Mouse (Mus musculus): ENCODE results near the gene Zp1. TPM values are rescaled to one million over a fixed set of nuclear protein-coding genes. Genes with fewer than 3 reads are reported as not detected.

Gene Zp1
- polyA plus RNA-seq, 2 experiments: not detected

DNA sequence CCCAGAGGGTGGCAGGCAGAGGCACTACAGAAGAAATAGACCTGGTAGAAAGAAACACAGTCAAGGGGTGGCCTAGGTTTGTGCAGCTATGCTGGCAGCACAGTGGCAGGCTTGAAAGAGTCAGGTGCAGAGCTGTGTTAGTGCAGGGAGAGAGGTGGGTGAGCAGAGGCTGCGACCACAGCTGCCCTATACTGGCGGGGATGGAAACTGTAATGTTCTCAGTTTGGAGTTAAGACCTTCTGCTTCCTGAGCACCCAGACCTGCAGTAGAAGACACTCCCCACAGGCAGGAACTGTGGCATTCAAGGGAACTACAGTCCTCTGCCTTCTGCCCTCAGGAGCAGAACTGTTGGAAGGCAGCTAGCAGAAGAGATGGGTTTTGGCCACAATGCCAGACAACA lies 5.6 kb downstream of the Zp1 start:
- H3K9ac ChIP-seq (ENCODE audit: low read depth, low read length, severe bottlenecking): no peak overlapping the region
- H3K27me3 ChIP-seq (ENCODE audit: control insufficient read depth, insufficient read depth, low read length): no peaks in the 10 kb centered on the region

DNA sequence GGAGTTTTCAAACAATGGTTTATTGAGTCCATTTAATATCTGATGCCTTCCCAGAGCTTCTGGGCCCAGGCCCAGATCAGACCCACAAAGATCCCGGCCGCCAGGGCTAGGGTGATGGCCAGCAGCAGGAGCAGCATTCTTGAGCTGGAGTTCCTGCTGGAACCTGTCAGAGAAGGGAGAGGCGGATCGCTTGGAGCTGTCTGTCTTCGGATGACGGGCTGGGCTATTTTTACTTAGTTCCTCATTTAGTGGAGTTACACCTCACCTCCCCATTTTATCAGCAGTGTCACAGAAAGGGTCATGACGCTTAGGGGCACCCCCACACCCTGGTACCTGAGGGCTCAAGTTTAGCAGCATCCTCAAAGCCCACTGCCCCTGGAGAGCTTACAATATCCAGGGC lies 6.1 kb downstream of the Zp1 start:
- Histone ChIP-seq H3K4me2 (replicated peaks; ENCODE audit: low read depth, low read length, severe bottlenecking) (no peak overlapping the region), H3K4me3 (replicated peaks; ENCODE audit: low read length) (no peak overlapping the region), H3K27ac (replicated peaks; ENCODE audit: low read depth, low read length) (no peak overlapping the region), H3K9ac (ENCODE audit: low read depth, low read length, severe bottlenecking) (no peak overlapping the region), H3K27me3 (ENCODE audit: control insufficient read depth, insufficient read depth, low read length) (no peaks in the 10 kb centered on the region), H3K9me3 (ENCODE audit: control insufficient read depth, low read length) (no peaks in the 10 kb centered on the region), H3K4me1 (ENCODE audit: control insufficient read depth, insufficient read depth, low read length) (peaks cover 7% of the 10 kb centered on the region), H3K36me3 (ENCODE audit: control insufficient read depth, insufficient read depth, low read length) (no peaks in the 10 kb centered on the region)
- no peak for TF ChIP-seq POLR2A (IDR thresholded peaks at IDR 0.05; ENCODE audit: borderline replicate concordance, extremely low read depth, insufficient read depth, insufficient read length)
- WGBS: 62% methylated on average over 7 of the region's 7 CpGs
- DNase-seq (ENCODE audit: low spot score) (no peak), ATAC-seq (ENCODE audit: low FRiP score, low read depth) (no peak)

More for the DNA sequence above, 5.6 kb downstream of the Zp1 start:
- no peak overlapping the region for H3K4me2 ChIP-seq (replicated peaks; ENCODE audit: low read depth, low read length, severe bottlenecking)
- no peaks in the 10 kb centered on the region for H3K36me3 ChIP-seq (ENCODE audit: control insufficient read depth, insufficient read depth, low read length)
- WGBS: 38% methylated on average over 2 of the region's 2 CpGs
- peaks cover 4% of the 10 kb centered on the region; the same call in 1 of the 2 replicates for H3K4me1 ChIP-seq (ENCODE audit: control insufficient read depth, insufficient read depth, low read length)
- DNase-seq (ENCODE audit: low spot score) (no peak), ATAC-seq (ENCODE audit: low FRiP score, low read depth) (no peak)
- TF ChIP-seq POLR2A (IDR thresholded peaks at IDR 0.05; ENCODE audit: borderline replicate concordance, extremely low read depth, insufficient read depth, insufficient read length): no peak
- no peak overlapping the region for H3K4me3 ChIP-seq (replicated peaks; ENCODE audit: low read length)
- H3K27ac ChIP-seq (replicated peaks; ENCODE audit: low read depth, low read length): no peak overlapping the region
- H3K9me3 ChIP-seq (ENCODE audit: control insufficient read depth, low read length): no peaks in the 10 kb centered on the region

DNA sequence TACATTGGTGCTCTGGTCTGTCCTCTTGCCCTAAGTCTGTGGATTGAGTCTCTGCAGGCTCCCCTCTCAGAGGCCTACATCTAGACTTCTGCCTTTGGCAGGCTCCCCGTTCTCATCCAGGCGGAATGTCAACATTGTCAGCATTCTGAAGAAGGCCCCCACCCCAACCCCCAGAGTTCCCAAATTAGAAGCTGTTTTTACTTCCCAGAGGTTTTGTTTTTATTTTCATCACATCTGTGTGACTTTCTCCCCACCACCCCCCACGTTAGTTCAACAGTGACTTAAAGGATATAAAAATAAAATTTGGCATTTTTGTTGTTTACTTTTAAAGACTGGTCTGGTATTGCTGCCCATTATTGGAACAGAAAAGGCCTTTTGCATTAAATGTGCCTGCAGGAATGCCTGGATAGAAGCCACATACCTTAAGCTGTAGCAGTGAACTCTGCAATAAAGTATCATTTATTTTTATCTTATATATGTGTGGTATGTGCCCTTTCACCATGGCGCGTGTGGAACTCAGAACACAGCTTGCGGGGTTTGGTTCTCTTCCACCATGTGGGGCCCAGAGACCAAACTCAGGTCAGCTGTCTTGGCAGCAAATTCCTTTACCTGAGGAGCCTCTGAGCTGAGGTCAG lies 11.2 kb downstream of the Zp1 start:
- 49% methylated on average over 6 of the region's 6 CpGs for WGBS

DNA sequence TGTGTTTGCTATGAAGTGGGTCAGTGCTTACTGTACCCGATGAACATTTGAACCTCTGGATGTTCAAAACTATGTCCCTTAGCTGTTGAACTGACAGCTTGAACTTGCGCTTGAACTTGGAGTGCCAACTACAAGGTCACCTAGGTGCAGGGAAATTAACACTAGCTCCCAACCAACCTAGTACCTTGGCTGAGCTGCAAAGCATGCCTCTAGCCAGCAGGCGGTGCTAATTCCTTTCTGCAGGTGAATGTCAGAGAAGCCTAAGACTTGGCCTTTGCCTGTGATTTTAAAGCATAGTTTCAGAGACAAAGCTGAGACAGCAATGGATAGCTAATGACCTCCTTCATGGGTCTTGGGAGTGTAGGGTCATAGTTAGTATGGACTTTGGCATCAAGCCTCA lies 12.5 kb downstream of the Zp1 start:
- H3K36me3 ChIP-seq (ENCODE audit: control insufficient read depth, insufficient read depth, low read length): peaks cover 51% of the 10 kb centered on the region
- no peak for TF ChIP-seq POLR2A (IDR thresholded peaks at IDR 0.05; ENCODE audit: borderline replicate concordance, extremely low read depth, insufficient read depth, insufficient read length)
- 61% methylated on average over 3 of the region's 3 CpGs for WGBS

More for the DNA sequence above, 11.2 kb downstream of the Zp1 start:
- peak; percentile 69 for DNase-seq (ENCODE audit: low spot score)
- Histone ChIP-seq H3K9me3 (ENCODE audit: control insufficient read depth, low read length) (no peaks in the 10 kb centered on the region), H3K9ac (ENCODE audit: low read depth, low read length, severe bottlenecking) (peak overlapping the region; percentile 0; the same call in 1 of the 2 replicates), H3K27me3 (ENCODE audit: control insufficient read depth, insufficient read depth, low read length) (no peaks in the 10 kb centered on the region), H3K36me3 (ENCODE audit: control insufficient read depth, insufficient read depth, low read length) (peaks cover 38% of the 10 kb centered on the region), H3K4me3 (replicated peaks; ENCODE audit: low read length) (no peak overlapping the region), H3K27ac (replicated peaks; ENCODE audit: low read depth, low read length) (peak overlapping the region; percentile 79), H3K4me1 (ENCODE audit: control insufficient read depth, insufficient read depth, low read length) (peaks cover 7% of the 10 kb centered on the region), H3K4me2 (replicated peaks; ENCODE audit: low read depth, low read length, severe bottlenecking) (no peak overlapping the region)
- no peak for TF ChIP-seq POLR2A (IDR thresholded peaks at IDR 0.05; ENCODE audit: borderline replicate concordance, extremely low read depth, insufficient read depth, insufficient read length)
- peak; percentile 68 for ATAC-seq (ENCODE audit: low FRiP score, low read depth)

DNA sequence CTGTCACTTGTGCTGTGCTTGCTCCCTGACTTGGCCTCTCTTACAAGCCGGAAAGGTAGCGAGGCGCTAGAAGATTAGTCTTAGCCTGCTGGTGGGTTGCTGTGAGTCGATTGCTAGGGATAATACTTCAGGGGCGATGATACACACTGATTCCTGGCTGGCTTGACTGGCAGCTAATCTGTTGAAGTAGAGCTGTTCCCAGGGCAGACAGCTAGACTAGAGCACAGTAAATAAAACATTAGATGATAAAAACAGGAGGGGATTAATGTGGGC lies 14.8 kb downstream of the Zp1 start:
- no peak overlapping the region for H3K9ac ChIP-seq (ENCODE audit: low read depth, low read length, severe bottlenecking)
- ATAC-seq (ENCODE audit: low FRiP score, low read depth) (no peak), DNase-seq (ENCODE audit: low spot score) (no peak)
- no peak overlapping the region for H3K4me3 ChIP-seq (replicated peaks; ENCODE audit: low read length)
- no peaks in the 10 kb centered on the region for H3K9me3 ChIP-seq (ENCODE audit: control insufficient read depth, low read length)
- H3K4me2 ChIP-seq (replicated peaks; ENCODE audit: low read depth, low read length, severe bottlenecking): 0 out of 2 replicates have a peak overlapping the region, but pooled peaks have one; percentile 1
- H3K27me3 ChIP-seq (ENCODE audit: control insufficient read depth, insufficient read depth, low read length): no peaks in the 10 kb centered on the region
- H3K27ac ChIP-seq (replicated peaks; ENCODE audit: low read depth, low read length): no peak overlapping the region; the same call in 1 of the 2 replicates
- no peak for TF ChIP-seq POLR2A (IDR thresholded peaks at IDR 0.05; ENCODE audit: borderline replicate concordance, extremely low read depth, insufficient read depth, insufficient read length)
- H3K36me3 ChIP-seq (ENCODE audit: control insufficient read depth, insufficient read depth, low read length): peaks cover 73% of the 10 kb centered on the region
- WGBS: 76% methylated on average over 5 of the region's 5 CpGs
- peaks cover 7% of the 10 kb centered on the region for H3K4me1 ChIP-seq (ENCODE audit: control insufficient read depth, insufficient read depth, low read length)

More for the DNA sequence above, 12.5 kb downstream of the Zp1 start:
- H3K27ac ChIP-seq (replicated peaks; ENCODE audit: low read depth, low read length): no peak overlapping the region
- DNase-seq (ENCODE audit: low spot score): peak; percentile 43
- no peak overlapping the region for H3K4me2 ChIP-seq (replicated peaks; ENCODE audit: low read depth, low read length, severe bottlenecking)
- no peak overlapping the region for H3K4me3 ChIP-seq (replicated peaks; ENCODE audit: low read length)
- no peaks in the 10 kb centered on the region for H3K27me3 ChIP-seq (ENCODE audit: control insufficient read depth, insufficient read depth, low read length)
- no peak for ATAC-seq (ENCODE audit: low FRiP score, low read depth)
- no peak overlapping the region for H3K9ac ChIP-seq (ENCODE audit: low read depth, low read length, severe bottlenecking)
- H3K9me3 ChIP-seq (ENCODE audit: control insufficient read depth, low read length): no peaks in the 10 kb centered on the region
- H3K4me1 ChIP-seq (ENCODE audit: control insufficient read depth, insufficient read depth, low read length): peaks cover 7% of the 10 kb centered on the region

All from limb, embryonic 14.5 days (tissue).